Mouse (Mus musculus): ENCODE measurements around the gene Lima1. TPM values are rescaled to one million over a fixed set of nuclear protein-coding genes. Genes with fewer than 3 reads are reported as not detected.

The Lima1 gene
- polyA plus RNA-seq, 1 experiment = 12.1 TPM

DNA sequence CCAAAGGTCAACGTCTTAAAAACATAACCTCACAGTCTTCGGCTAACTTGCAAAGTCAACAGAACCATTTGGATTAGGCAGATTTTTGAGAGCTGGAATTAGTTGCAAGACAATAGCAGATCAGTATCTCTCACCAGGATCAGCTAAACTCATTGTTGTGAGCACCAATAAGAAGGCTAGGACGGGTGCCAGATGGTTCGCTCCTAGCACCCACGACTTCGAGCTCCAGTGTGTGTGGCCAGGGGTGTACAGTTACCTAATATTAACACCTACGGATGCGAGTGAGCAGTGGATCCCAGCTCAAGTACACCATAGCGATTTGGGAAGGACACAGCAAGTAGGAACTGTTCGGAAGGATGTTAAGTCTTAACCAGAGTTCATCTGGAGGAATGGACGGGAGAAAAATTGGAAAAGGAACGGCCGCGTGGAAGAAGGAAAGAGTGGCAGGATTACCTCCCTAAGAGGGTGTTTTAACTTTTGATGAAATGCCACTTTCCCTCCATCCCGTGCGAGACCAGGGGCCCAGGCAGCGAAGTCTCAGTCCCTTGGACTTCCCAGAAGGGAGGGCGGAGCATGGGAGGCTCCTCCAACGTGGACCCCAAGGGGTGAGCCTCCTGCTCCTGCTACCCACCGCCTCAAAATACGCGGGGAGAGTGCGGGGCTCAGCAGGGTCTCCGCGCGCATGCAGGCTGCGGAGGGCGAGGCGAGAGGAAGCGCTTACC, 483 bp downstream of the Lima1 start:
- Histone ChIP-seq H3K27ac (ENCODE audit: insufficient read depth, low read length) (no peak overlapping the region), H3K4me3 (ENCODE audit: insufficient read depth, low read length) (peak overlapping the region; percentile 59), H3K4me1 (ENCODE audit: control insufficient read depth, insufficient read depth, low read length) (peaks cover 2% of the 10 kb centered on the region; the same call in 1 of the 2 replicates)
- TF ChIP-seq CTCF (IDR thresholded peaks at IDR 0.05; ENCODE audit: extremely low read depth, insufficient read depth, low read length) (no peak), POLR2A (IDR thresholded peaks at IDR 0.05; ENCODE audit: extremely low read depth, insufficient read depth, low read length) (no peak)

- H3K4me1 ChIP-seq (ENCODE audit: control insufficient read depth, insufficient read depth, low read length) = peaks cover 3% of the 10 kb centered on the region
- TF ChIP-seq CTCF (IDR thresholded peaks at IDR 0.05; ENCODE audit: extremely low read depth, insufficient read depth, low read length) = no peak
- no peak for TF ChIP-seq POLR2A (IDR thresholded peaks at IDR 0.05; ENCODE audit: extremely low read depth, insufficient read depth, low read length)
- H3K4me3 ChIP-seq (ENCODE audit: insufficient read depth, low read length) = no peak overlapping the region
- no peak overlapping the region for H3K27ac ChIP-seq (ENCODE audit: insufficient read depth, low read length)
These were observed 2.7 kb downstream of the Lima1 start for GRCm38 (mm10) chr15:99872543-99872942.

GRCm38 (mm10) chr15:99867654-99868053, 7.6 kb downstream of the Lima1 start:
- no peak overlapping the region for H3K27ac ChIP-seq (ENCODE audit: insufficient read depth, low read length)
- H3K4me3 ChIP-seq (ENCODE audit: insufficient read depth, low read length) = no peak overlapping the region
- H3K4me1 ChIP-seq (ENCODE audit: control insufficient read depth, insufficient read depth, low read length) = peaks cover 2% of the 10 kb centered on the region; the same call in 1 of the 2 replicates
- TF ChIP-seq POLR2A (IDR thresholded peaks at IDR 0.05; ENCODE audit: extremely low read depth, insufficient read depth, low read length) (no peak), CTCF (IDR thresholded peaks at IDR 0.05; ENCODE audit: extremely low read depth, insufficient read depth, low read length) (no peak)

DNA sequence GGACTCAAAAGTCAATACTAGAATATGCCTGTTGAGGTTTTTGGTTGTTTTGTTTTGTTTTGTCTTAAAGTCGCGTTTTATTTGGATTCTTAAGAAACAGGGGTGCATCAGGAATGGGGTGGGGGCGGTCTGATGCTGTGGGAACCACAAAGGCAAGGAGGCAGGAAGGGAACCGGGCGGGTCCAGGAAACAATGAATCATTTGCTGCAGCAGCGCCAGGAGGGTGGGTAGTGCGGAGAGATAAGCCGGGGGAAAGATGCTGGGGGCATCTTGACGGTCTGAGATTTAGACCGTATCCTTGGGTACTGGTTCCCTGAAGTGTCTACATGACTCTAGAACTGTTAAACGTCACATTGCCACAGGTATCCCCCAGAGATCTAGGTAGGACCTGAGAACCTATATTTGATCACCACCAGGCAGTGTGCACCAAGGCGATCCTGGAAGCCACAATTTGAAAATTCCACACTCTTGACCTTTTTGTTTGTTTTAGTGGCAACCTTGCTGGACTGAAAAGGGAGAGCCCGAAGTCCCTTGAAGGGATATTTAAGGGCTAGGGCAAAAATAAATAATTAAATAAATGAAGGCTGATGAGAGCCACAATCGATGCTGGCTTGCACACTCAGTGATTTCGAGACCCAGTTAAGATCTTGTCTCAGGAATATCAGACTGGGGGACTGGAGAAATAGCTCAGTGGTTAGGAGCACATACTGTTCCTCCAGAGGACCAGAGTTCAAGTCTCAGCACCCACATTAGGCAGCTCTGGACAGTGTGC, 8.6 kb downstream of the Lima1 start:
- Histone ChIP-seq H3K4me1 (ENCODE audit: control insufficient read depth, insufficient read depth, low read length) (peaks cover 2% of the 10 kb centered on the region; the same call in 1 of the 2 replicates), H3K4me3 (ENCODE audit: insufficient read depth, low read length) (no peak overlapping the region), H3K27ac (ENCODE audit: insufficient read depth, low read length) (no peak overlapping the region)
- TF ChIP-seq POLR2A (IDR thresholded peaks at IDR 0.05; ENCODE audit: extremely low read depth, insufficient read depth, low read length) = no peak
- no peak for TF ChIP-seq CTCF (IDR thresholded peaks at IDR 0.05; ENCODE audit: extremely low read depth, insufficient read depth, low read length)

GRCm38 (mm10) chr15:99865942-99866341, 9.3 kb downstream of the Lima1 start:
- H3K4me3 ChIP-seq (ENCODE audit: insufficient read depth, low read length) = no peak overlapping the region

DNA sequence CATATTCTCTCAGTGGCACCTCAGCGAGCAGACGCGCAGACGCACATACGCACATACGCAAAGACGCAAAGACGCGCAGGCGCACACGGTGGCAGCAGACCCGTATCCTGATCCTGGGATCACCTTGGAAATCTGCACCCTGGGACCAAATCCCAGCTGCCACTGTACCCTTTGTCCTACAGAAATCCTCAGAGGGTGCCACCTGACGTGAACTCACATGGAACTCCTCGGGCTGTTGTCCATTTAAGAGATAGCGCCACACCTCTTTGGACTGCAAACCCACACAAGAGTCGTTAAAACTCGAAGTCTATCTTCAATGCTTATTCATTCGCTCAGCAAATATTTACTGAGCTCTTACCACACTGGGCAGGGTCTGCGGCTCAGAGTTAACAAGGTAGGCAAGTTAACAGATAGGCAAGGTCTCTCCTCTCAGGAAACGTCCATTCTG, 9.7 kb downstream of the Lima1 start:
- H3K4me1 ChIP-seq (ENCODE audit: control insufficient read depth, insufficient read depth, low read length) = peaks cover 2% of the 10 kb centered on the region; the same call in 1 of the 2 replicates
- no peak for TF ChIP-seq CTCF (IDR thresholded peaks at IDR 0.05; ENCODE audit: extremely low read depth, insufficient read depth, low read length)
- TF ChIP-seq POLR2A (IDR thresholded peaks at IDR 0.05; ENCODE audit: extremely low read depth, insufficient read depth, low read length) = no peak
- H3K27ac ChIP-seq (ENCODE audit: insufficient read depth, low read length) = no peak overlapping the region
- no peak overlapping the region for H3K4me3 ChIP-seq (ENCODE audit: insufficient read depth, low read length)

More at GRCm38 (mm10) chr15:99865942-99866341, 9.3 kb downstream of the Lima1 start:
- H3K27ac ChIP-seq (ENCODE audit: insufficient read depth, low read length) = no peak overlapping the region
- peaks cover 2% of the 10 kb centered on the region; the same call in 1 of the 2 replicates for H3K4me1 ChIP-seq (ENCODE audit: control insufficient read depth, insufficient read depth, low read length)
- TF ChIP-seq CTCF (IDR thresholded peaks at IDR 0.05; ENCODE audit: extremely low read depth, insufficient read depth, low read length) = no peak
- no peak for TF ChIP-seq POLR2A (IDR thresholded peaks at IDR 0.05; ENCODE audit: extremely low read depth, insufficient read depth, low read length)

GRCm38 (mm10) chr15:99865046-99865445, 10.2 kb downstream of the Lima1 start:
- Histone ChIP-seq H3K4me1 (ENCODE audit: control insufficient read depth, insufficient read depth, low read length) (peaks cover 2% of the 10 kb centered on the region; the same call in 1 of the 2 replicates), H3K27ac (ENCODE audit: insufficient read depth, low read length) (no peak overlapping the region), H3K4me3 (ENCODE audit: insufficient read depth, low read length) (no peak overlapping the region)
- TF ChIP-seq POLR2A (IDR thresholded peaks at IDR 0.05; ENCODE audit: extremely low read depth, insufficient read depth, low read length) = no peak
- no peak for TF ChIP-seq CTCF (IDR thresholded peaks at IDR 0.05; ENCODE audit: extremely low read depth, insufficient read depth, low read length)

DNA sequence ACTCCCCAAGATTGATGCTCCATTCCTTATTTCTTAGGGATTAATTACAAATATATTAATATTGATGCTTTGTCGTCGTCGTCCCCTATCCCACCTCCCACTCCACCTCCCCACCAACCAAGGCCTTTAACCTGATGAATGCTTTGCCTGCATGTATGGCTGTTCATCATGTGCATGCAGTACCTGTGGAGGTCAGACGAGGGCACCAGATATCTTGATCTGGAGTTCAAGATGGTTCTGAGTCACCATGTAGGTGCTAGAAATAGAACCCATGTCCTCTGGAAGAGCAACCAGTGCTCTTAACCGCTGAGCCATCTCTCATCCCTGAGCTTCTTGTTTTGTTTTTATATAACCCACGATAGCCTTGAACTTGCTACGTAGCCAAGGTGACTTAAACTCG, 11.5 kb downstream of the Lima1 start:
- Histone ChIP-seq H3K4me3 (ENCODE audit: insufficient read depth, low read length) (no peak overlapping the region), H3K4me1 (ENCODE audit: control insufficient read depth, insufficient read depth, low read length) (peaks cover 2% of the 10 kb centered on the region; the same call in 1 of the 2 replicates), H3K27ac (ENCODE audit: insufficient read depth, low read length) (no peak overlapping the region)
- no peak for TF ChIP-seq CTCF (IDR thresholded peaks at IDR 0.05; ENCODE audit: extremely low read depth, insufficient read depth, low read length)
- TF ChIP-seq POLR2A (IDR thresholded peaks at IDR 0.05; ENCODE audit: extremely low read depth, insufficient read depth, low read length) = no peak

- Histone ChIP-seq H3K4me3 (ENCODE audit: insufficient read depth, low read length) (no peak overlapping the region), H3K27ac (ENCODE audit: insufficient read depth, low read length) (no peak overlapping the region), H3K4me1 (ENCODE audit: control insufficient read depth, insufficient read depth, low read length) (peaks cover 2% of the 10 kb centered on the region; the same call in 1 of the 2 replicates)
- TF ChIP-seq CTCF (IDR thresholded peaks at IDR 0.05; ENCODE audit: extremely low read depth, insufficient read depth, low read length) (no peak), POLR2A (IDR thresholded peaks at IDR 0.05; ENCODE audit: extremely low read depth, insufficient read depth, low read length) (no peak)
These were observed 11.9 kb downstream of the Lima1 start for GRCm38 (mm10) chr15:99863358-99863757.

Measured in cortical plate, adult 2 months (tissue).